Mouse (Mus musculus): ENCODE results near the gene Nr2e3. TPM values are rescaled to one million over a fixed set of nuclear protein-coding genes. Genes with fewer than 3 reads are reported as not detected.

Gene Nr2e3
- polyA plus RNA-seq, 1 experiment = not detected

- TF ChIP-seq POLR2A (IDR thresholded peaks at IDR 0.05; ENCODE audit: insufficient read depth, low read depth, low read length) (no peak), CTCF (IDR thresholded peaks at IDR 0.05; ENCODE audit: insufficient read depth, low read depth, low read length) (no peak)
- H3K27ac ChIP-seq (ENCODE audit: insufficient read depth, low read depth, low read length) = no peak overlapping the region
- 83% methylated on average over 3 of the region's 3 CpGs for WGBS
- peaks cover 2% of the 10 kb centered on the region; the same call in 1 of the 2 replicates for H3K4me1 ChIP-seq (ENCODE audit: control insufficient read depth, insufficient read depth, low read length)
- H3K4me3 ChIP-seq (ENCODE audit: insufficient read depth, low read depth, low read length) = no peak overlapping the region
Measured at GRCm38 (mm10) chr9:59955199-59955598, 5.3 kb downstream of the Nr2e3 start.

GRCm38 (mm10) chr9:59953556-59953955, 6.9 kb downstream of the Nr2e3 start:
- no peak for TF ChIP-seq POLR2A (IDR thresholded peaks at IDR 0.05; ENCODE audit: insufficient read depth, low read depth, low read length)
- Histone ChIP-seq H3K27ac (ENCODE audit: insufficient read depth, low read depth, low read length) (no peak overlapping the region), H3K4me3 (ENCODE audit: insufficient read depth, low read depth, low read length) (no peak overlapping the region), H3K4me1 (ENCODE audit: control insufficient read depth, insufficient read depth, low read length) (no peaks in the 10 kb centered on the region)
- WGBS = 95% methylated on average over 7 of the region's 7 CpGs

DNA sequence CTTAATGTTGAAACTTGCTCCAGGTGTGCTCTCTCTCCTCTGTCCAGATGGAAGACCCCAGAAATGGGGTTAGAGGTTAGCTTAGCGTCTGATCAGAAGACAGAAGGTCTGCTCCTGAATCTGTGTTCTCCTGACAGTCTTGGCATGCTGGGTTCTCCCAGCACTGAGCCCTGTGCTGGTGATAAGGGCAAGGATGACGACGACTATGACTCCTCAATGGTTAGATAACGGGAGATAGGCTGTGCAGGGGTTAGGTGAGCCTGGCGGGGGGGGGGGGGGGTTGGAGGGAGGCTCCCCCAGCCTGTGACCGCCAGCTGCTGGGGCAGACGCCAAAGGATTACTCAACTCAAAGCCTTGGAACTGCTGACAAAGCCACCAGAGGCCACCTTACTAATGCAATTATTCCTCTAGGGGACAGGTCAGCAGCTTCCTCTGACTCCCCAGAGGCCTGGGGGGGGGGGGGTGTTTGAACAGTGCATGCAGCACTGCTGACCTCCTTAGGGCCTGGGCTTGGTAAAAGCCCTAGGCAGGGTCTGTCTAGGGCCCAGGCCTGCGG, 7.9 kb downstream of the Nr2e3 start:
- TF ChIP-seq POLR2A (IDR thresholded peaks at IDR 0.05; ENCODE audit: insufficient read depth, low read depth, low read length) = no peak
- TF ChIP-seq CTCF (IDR thresholded peaks at IDR 0.05; ENCODE audit: insufficient read depth, low read depth, low read length) = no peak
- Histone ChIP-seq H3K27ac (ENCODE audit: insufficient read depth, low read depth, low read length) (no peak overlapping the region), H3K4me1 (ENCODE audit: control insufficient read depth, insufficient read depth, low read length) (0 out of 2 replicates have a peak, but pooled peaks cover 3% of the 10 kb centered on the region), H3K4me3 (ENCODE audit: insufficient read depth, low read depth, low read length) (no peak overlapping the region)
- WGBS = 87% methylated on average over 8 of the region's 8 CpGs

DNA sequence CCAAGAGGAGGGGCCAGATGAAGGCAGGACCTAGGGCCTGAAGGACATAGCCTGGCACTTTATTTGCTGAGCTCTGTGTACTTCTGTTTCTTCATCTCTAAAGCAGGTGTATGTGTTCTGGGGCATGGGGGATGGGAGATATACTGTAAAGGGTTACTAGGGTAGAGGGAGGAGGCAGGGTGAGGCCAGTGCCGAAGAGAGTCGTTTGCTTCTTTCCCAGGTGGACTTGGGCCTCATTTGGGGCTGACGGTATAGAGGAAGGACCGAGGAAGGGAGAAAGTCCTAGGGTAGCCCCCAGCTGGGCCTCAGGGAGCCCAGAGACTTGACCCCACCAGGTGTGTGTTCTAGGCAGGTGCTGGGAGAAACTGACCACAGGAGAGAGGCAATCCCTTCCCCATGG, 8.5 kb downstream of the Nr2e3 start:
- H3K4me1 ChIP-seq (ENCODE audit: control insufficient read depth, insufficient read depth, low read length) = 0 out of 2 replicates have a peak, but pooled peaks cover 3% of the 10 kb centered on the region
- WGBS = 91% methylated on average over 4 of the region's 4 CpGs
- no peak for TF ChIP-seq CTCF (IDR thresholded peaks at IDR 0.05; ENCODE audit: insufficient read depth, low read depth, low read length)
- TF ChIP-seq POLR2A (IDR thresholded peaks at IDR 0.05; ENCODE audit: insufficient read depth, low read depth, low read length) = no peak
- H3K4me3 ChIP-seq (ENCODE audit: insufficient read depth, low read depth, low read length) = no peak overlapping the region
- no peak overlapping the region for H3K27ac ChIP-seq (ENCODE audit: insufficient read depth, low read depth, low read length)

DNA sequence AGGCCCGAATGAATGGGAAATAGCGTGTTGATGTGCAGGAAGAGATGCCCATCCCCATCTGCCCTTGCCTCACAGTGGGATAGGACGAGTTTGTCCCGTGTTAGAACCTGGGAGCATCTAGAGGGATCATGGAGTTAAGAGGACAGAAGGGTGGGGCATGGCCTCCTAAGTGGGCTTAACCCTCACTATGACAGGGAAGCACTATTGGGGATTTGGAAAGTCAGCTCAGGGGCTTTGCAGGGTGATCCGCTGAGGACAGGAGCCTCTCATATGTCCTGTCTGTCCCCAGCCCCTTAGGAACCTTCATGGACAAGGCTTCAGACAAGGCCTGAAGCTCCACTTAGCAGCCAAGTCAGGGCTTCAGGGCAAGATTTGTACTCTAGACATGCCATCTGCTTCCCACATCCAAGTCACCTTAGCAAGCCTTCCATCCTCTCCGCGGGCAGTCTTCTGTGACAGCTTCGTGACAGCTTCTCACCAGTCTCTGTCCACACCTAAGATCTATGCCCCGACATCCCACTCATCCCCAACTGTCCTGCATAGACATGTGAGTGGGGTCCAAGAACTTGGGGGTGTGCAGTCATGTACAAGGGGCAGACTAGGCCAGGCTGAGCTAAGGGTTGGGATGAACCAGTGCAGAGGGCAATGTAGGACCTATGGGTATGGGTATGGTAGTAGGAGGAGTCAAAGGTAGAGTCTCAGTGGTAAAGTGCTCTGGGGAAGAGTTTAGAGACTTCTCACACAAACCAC, 9.3 kb downstream of the Nr2e3 start:
- H3K4me3 ChIP-seq (ENCODE audit: insufficient read depth, low read depth, low read length) = no peak overlapping the region
- no peak overlapping the region for H3K27ac ChIP-seq (ENCODE audit: insufficient read depth, low read depth, low read length)
- no peak for TF ChIP-seq POLR2A (IDR thresholded peaks at IDR 0.05; ENCODE audit: insufficient read depth, low read depth, low read length)
- no peak for TF ChIP-seq CTCF (IDR thresholded peaks at IDR 0.05; ENCODE audit: insufficient read depth, low read depth, low read length)
- H3K4me1 ChIP-seq (ENCODE audit: control insufficient read depth, insufficient read depth, low read length) = 0 out of 2 replicates have a peak, but pooled peaks cover 3% of the 10 kb centered on the region
- WGBS = 91% methylated on average over 9 of the region's 9 CpGs

DNA sequence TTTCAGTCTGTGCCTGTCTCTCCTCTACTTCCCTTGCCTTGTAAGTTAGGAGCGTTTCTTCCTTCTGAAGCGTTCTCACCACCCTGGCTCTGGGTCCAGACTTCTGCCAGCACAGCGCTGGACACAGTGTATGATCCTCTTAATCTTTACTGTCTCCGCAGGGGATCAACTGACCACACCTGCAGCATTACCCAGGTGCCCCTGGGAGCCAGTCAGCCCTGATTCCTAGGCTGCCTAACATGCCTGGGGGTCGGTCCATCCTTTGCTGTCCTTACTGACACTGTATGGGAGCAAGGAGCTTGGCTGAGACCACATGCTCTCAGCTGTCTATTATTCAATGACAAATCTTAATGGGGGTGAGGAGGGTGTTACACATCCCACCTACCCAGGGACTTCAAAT, 10.5 kb downstream of the Nr2e3 start:
- 0 out of 2 replicates have a peak, but pooled peaks cover 3% of the 10 kb centered on the region for H3K4me1 ChIP-seq (ENCODE audit: control insufficient read depth, insufficient read depth, low read length)
- TF ChIP-seq CTCF (IDR thresholded peaks at IDR 0.05; ENCODE audit: insufficient read depth, low read depth, low read length) = no peak
- H3K4me3 ChIP-seq (ENCODE audit: insufficient read depth, low read depth, low read length) = no peak overlapping the region
- WGBS = 95% methylated on average over 5 of the region's 5 CpGs
- H3K27ac ChIP-seq (ENCODE audit: insufficient read depth, low read depth, low read length) = no peak overlapping the region

DNA sequence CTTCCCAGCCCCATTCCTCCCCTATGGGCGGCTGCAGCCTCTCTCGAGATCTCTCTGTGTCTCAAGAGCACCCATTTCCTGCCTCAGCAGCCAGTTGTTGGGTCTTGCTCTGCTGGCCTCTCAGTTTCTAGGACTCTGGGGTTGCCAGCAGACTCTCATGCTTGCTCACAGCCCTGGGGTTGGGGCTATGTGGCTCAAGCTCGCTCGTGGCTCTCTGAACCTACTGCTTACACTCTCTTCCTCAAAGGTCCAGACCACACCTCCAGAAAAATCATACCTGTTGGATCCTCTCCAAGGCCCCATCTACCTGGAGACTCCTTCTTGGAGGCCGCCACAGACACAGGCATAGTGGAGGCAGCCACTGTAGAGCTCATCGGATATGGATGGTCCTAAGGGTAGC, 10.9 kb downstream of the Nr2e3 start:
- no peak overlapping the region for H3K4me3 ChIP-seq (ENCODE audit: insufficient read depth, low read depth, low read length)
- TF ChIP-seq POLR2A (IDR thresholded peaks at IDR 0.05; ENCODE audit: insufficient read depth, low read depth, low read length) = no peak
- no peak for TF ChIP-seq CTCF (IDR thresholded peaks at IDR 0.05; ENCODE audit: insufficient read depth, low read depth, low read length)
- H3K4me1 ChIP-seq (ENCODE audit: control insufficient read depth, insufficient read depth, low read length) = 0 out of 2 replicates have a peak, but pooled peaks cover 3% of the 10 kb centered on the region
- 89% methylated on average over 6 of the region's 6 CpGs for WGBS
- H3K27ac ChIP-seq (ENCODE audit: insufficient read depth, low read depth, low read length) = no peak overlapping the region

GRCm38 (mm10) chr9:59948691-59949250, 11.7 kb downstream of the Nr2e3 start:
- Histone ChIP-seq H3K4me3 (ENCODE audit: insufficient read depth, low read depth, low read length) (no peak overlapping the region), H3K27ac (ENCODE audit: insufficient read depth, low read depth, low read length) (no peak overlapping the region), H3K4me1 (ENCODE audit: control insufficient read depth, insufficient read depth, low read length) (0 out of 2 replicates have a peak, but pooled peaks cover 3% of the 10 kb centered on the region)
- 93% methylated on average over 17 of the region's 17 CpGs for WGBS
- TF ChIP-seq CTCF (IDR thresholded peaks at IDR 0.05; ENCODE audit: insufficient read depth, low read depth, low read length) = no peak
- no peak for TF ChIP-seq POLR2A (IDR thresholded peaks at IDR 0.05; ENCODE audit: insufficient read depth, low read depth, low read length)

DNA sequence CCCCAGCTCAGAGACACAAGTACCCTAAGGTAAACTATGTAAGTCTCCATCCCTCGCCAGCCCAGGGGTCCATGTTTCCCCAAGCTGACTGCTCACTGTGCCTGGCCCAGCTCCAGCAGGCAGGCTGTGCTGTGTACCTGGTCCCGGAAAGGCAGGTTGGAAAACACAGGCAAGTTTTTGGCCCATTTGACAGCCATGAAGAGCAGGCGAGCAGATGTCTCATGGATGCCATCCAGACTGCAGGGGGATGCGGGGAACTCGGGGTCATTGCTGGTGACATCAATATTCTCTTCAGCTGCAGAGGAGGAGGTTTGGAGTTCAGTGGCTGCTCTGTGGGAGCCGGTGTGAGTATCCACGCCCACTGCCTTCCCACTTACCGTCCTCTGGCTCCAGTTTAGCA, 12.2 kb downstream of the Nr2e3 start:
- WGBS = 79% methylated on average over 8 of the region's 8 CpGs
- 0 out of 2 replicates have a peak, but pooled peaks cover 3% of the 10 kb centered on the region for H3K4me1 ChIP-seq (ENCODE audit: control insufficient read depth, insufficient read depth, low read length)

More for the DNA sequence above, 12.2 kb downstream of the Nr2e3 start:
- Histone ChIP-seq H3K4me3 (ENCODE audit: insufficient read depth, low read depth, low read length) (no peak overlapping the region), H3K27ac (ENCODE audit: insufficient read depth, low read depth, low read length) (no peak overlapping the region)
- TF ChIP-seq CTCF (IDR thresholded peaks at IDR 0.05; ENCODE audit: insufficient read depth, low read depth, low read length) (no peak), POLR2A (IDR thresholded peaks at IDR 0.05; ENCODE audit: insufficient read depth, low read depth, low read length) (no peak)

All from olfactory bulb, adult 2 months (tissue).